Mouse (Mus musculus) testis, adult 10 weeks (tissue): ENCODE results near the gene Lrrn4cl. TPM values are rescaled to one million over a fixed set of nuclear protein-coding genes. Genes with fewer than 3 reads are reported as not detected.

Experiments used
- polyA plus RNA-seq: library from polyadenylated mRNA; stranded (reverse); fragments of 350-450 nt; fragmentation: Illumina TruSeq; extraction: RNeasy Lipid Tissue Mini Kit (QIAGEN cat#74804); gene quantifications from one replicate; pipeline ENCODE4 v1.2.3, GENCODE M21; 2014; ENCODE audit warnings: low read depth, low replicate concordance

Lrrn4cl gene
- 0.56 TPM for polyA plus RNA-seq

DNA sequence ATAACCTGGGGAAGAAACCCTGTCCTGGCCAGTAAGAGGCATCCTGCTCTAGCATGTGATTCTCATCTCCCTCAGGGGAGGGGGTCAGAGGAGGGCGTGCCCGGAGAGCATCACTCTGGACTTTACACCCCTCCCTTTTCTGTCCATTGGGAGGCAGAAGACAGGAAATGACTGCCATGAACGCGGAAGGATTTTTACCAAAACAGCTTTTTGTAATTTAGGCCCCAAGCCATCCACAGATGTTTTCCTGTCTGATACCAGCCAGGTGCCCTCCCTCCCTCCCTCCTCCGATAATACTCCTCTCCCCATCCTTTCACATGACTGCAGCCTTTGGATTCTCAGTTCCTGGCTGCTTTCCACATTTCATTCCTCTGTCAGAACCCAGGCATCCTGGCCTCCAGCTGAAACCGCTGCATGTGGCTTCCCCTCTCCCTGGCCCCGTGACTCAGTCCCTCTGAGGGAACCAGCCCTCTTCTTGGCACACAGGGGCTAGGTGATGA is at the start of gene Lrrn4cl:
TSS of gene Lrrn4cl (plus strand) at position 367 of the 500 bp plus-strand sequence.

DNA sequence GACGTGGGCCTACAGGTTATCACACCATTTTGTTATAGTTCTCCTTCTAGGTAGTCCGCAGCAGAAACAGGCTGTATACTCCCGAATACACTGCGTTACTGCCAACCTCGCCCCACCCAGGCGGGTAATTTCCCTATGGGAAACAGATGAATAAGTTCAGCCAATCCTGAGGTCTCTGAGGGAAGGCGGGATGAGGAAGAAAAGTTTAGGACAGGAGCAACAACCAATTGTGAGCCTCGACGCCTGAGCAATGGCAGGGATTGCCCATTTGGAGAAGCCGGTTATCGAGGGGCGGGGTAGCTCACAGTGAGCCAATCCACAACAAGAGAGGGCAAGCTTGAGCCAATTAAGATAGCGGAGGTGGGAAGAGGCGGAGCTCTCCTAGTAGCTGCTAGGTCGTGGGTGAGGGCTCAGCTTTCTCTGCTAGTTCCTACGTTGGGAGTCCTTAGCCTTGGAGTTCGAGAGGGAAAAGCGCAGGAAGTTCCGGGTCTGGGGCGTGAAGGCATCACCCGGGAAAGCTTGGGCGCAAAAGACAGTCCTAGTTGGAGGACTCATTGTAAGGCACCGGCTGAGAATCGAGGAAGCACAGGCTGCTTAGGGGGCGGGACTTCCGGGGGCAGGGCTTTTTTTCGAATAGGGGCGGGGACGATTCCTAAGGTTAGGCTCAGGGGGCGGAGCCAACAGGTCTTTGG is 48.3 kb upstream of the Lrrn4cl start, which contains the start of gene Zbtb3:
TSS of gene Zbtb3 (plus strand) at position 426 of the 692 bp plus-strand sequence.

DNA sequence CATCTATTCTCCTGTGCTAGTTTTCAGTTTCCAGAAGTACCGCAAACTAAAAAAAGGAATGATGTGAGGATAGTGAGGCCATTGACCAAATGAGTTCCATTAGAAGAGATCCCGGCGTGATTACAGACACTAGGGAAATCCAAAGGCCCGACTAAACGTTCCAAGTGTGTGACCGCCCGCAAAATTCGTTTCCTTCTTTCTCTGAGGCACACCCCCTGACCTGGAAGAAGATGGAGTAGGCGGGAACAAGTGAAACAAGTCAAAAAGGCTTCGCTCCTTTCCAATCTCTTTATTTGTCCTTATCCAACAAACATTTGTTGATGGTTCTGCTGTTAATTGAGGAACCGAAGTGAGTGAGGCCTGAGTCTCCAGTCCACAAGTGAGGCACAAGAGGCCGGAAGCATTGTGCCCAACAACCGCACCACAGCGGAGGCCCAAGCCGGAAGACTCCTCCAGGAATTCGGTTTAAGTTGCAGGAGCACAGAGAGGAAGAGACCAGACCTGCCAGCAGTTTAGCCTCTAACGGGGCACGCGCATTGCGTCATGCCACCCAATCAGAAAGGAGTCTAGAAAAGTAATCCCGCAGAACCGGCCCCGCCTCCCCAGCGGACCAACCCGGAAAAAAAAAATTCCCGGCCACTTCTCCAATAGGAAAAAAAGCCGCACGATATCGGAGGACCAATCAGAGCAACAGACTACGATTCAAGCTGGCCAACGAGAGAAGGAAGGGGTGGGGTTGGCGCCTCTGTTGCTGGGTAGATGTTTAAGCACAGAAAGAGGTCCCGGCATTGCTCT is 31.6 kb upstream of the Lrrn4cl start, which contains the start of gene Ttc9c:
TSS of gene Ttc9c (minus strand) at position 533 of the 795 bp plus-strand sequence.

DNA sequence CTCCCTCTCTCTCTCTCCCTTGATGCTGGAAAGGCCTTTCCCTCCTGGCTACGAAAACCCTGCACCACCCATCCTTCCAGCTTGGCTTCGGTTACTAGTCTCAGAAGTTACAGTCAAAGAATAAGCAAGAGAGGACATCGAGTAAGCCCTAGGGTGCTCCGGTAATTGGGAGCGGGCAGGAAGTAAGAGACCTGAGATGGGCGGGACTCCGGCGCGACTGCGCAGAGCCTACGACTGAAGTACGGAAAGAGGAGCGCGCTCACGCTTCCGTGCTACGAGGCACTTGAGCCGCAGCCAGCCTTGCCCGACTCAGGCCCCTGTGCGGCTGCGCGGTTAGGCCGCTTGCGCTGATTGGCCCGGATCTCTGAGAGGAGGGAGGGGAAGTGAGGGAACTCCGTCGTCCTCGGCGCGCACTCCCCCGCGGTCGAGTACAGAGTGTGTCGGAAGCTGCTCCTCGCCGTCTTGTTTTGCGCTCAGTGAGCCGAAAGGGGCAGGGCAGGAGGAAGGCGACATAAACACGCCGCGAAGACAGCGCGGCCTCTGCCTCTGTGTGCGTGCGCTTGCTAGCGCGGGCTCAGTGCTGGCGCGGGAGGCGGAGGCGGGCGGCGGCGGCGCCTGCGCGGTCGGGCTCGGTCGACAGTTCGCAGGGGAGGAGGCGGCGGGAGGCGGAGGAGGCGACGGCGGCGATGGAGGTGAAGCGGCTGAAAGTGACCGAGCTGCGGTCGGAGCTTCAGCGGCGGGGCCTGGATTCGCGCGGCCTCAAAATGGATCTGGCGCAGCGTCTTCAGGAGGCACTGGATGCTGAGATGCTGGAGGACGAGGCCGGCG is 30.8 kb upstream of the Lrrn4cl start, which contains the start of gene Hnrnpul2:
TSS of gene Hnrnpul2 (plus strand) at position 415 of the 828 bp plus-strand sequence.

DNA sequence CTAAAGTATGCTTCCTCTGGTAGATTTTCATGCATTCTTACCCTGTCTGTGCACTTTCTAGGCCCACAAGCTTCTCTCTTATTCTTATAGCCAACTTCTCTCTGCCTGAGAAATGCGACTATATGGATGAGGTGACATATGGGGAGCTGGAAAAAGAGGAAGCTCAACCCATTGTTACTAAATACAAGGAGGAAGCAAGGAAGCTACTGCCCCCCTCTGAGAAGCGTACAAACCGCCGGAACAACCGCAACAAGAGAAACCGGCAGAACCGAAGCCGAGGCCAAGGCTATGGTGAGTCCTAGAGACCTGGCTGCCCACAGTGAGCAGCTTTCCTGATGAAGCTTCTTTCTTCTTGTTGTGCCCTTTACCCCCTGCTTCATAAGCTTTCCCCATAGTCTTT is 20.9 kb upstream of the Lrrn4cl start, which contains the start of gene AC129217.1:
TSS of gene AC129217.1 (plus strand) at position 114 of the 400 bp plus-strand sequence.

DNA sequence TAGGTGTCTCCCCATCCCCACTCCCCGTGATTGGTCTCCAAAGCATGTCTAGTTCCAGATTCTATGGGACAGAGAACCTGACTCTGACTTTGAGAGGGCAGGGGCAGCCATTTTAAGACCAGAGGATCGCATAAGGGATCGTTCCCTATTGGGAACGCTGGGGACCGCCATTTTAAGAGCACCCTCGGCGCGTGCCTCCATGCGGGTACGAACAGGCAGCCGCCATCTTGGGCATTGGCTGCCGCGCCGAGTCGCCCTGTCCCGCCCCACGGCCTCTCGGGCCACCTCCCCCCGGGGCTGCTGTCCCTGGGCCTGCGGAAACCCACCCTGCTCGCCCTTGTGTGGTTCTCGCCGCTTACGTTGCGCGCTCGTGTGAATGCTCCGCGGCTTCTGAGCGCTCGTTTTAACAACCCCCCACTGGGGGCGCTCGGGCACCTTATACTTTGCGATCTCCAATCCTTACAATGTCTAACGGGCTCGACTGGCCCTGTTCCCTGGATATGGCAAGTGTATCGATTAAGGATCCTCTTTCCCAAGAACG is 13.2 kb upstream of the Lrrn4cl start, which contains the start of gene Bscl2:
TSS of gene Bscl2 (plus strand) at position 217 of the 541 bp plus-strand sequence.

DNA sequence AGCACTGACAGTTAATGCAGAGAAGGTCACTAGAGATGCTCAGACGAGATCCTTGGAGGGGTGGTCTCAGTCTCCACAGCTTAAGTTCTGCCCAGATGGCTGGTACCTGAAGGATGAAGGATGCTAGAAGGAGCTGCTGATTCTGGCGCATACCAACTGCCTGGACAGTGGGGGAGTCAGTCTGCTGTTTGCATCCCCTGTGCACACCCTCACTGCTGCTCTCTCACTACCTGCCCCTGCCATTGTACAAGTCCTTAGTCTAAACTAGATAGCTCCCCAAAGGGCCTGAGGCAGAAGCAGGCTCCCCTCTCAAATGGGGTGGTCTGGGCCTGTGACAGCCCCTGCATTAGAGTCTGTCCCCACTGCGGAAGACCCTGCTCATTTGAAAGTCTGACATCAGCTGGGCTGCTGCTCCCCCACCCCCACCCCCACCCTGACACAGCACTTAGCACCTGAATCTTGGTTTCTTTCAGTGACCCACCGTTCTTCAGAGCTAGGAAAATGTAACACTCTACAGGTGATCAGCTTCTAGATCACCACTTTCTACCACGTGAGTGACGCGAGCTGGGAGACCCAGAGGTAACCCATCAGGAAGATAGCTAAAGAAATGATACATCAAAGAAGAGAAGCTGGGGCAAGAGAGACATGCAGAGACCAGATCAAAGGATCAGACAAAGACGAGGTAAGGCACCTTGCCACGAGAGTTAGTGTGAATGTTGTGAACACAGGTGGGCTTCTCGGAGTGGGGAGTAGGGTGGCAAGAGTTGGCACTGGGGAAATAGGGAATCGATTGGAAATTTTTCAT is 11.3 kb upstream of the Lrrn4cl start, which contains the start of gene Gng3:
TSS of gene Gng3 (minus strand) at position 92 of the 805 bp plus-strand sequence.

DNA sequence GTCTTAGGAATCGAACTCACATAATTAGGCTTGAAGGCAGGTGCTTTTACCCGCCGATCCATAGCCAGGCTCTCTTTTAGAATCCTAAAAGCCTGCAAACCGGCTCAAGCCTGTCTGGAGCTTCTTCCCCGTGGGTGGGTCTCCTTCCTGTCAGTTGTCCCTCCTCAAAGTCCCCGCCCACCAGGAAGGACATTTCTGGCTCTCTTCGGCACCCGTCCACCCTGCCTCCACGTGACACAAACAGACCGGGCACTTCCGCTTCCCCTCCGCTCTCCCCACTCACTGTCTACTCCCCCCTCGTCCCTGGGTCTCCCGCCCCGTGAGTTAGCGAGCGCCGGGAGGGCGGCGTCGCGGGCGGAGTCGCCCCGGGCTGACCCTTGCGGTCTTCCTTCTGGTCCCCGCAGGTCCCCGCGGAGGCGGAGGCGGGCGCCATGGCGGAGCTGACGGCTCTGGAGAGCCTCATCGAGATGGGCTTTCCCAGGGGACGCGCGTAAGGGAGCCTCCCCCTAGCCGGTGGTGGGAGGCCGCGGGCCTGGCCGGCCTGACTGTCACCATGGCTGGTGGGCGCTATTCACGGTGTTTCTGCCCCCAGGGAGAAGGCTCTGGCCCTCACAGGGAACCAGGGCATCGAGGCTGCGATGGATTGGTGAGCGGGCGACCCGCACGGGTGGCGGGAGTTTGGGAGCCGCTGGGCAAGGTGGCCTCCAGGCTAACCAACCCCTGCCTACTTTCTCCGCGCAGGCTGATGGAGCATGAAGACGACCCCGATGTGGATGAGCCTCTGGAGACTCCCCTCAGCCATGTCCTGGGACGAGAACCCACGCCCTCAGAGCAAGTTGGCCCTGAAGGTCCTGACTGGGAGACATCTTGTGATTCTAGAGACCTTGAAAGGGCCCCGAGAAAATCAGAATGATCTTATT is 21.0 kb downstream of the Lrrn4cl start, which contains the start of gene Ubxn1:
TSS of gene Ubxn1 (plus strand) at position 230 of the 920 bp plus-strand sequence.

DNA sequence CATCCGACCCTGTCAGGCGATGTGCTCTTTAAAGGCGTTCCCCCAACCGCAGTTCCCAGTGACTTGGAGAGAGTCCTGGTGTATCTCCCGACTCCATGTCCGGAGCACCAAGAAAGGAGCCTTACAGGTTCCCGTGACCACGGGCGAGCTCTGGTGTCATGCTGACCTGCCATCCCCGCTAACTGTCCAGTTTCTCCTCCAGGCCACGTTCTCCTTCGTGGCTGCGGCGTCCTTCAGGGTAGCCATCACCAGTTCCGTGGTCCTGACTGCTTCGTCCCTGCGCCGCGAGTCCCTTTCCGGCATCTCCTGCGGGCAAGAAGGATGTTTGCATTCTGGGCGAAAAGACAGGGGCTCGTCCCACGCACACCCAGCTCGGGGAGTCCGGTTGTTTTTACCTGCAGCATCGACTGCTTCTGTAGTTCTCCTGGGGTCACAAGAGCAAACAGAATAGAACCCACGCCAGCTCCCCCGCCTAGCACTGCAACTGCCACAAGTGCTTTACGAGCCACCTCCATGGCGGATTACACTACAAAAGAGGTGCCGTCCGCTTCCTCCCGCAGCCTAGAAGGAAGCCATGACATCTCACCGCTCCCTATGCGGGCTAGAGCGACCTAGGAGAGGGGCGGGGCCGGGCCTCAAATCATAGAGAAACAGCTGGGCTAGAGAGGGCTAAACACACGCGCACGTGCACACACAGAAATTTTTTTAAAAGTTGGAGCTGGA is 29.9 kb downstream of the Lrrn4cl start, which contains the start of gene Uqcc3:
TSS of gene Uqcc3 (minus strand) at position 613 of the 723 bp plus-strand sequence.

DNA sequence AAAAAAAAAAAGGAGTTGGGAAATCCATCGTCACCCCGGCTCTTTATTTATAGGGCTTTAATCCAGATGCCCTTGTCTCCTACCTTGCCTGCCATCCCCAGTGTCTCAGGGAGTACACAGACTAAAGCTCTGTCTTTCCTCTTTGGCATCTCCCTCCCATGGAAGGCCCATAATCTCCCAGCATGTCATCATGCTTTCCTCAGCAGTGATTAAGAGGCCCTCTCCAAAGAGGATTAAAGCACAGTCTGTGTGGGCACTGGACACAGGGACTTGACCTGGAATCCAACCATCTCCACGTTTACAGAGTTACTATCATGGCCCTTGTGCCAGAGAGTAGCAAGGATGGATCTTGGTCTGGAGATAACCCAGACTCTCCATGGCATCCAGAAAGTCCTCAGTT is 33.0 kb downstream of the Lrrn4cl start, which contains the start of the genes Lbhd1 and Gm49403:
TSS of gene Lbhd1 (plus strand) at position 117 of the 400 bp plus-strand sequence.
TSS of gene Gm49403 (plus strand) at position 315 of the 400 bp plus-strand sequence.

DNA sequence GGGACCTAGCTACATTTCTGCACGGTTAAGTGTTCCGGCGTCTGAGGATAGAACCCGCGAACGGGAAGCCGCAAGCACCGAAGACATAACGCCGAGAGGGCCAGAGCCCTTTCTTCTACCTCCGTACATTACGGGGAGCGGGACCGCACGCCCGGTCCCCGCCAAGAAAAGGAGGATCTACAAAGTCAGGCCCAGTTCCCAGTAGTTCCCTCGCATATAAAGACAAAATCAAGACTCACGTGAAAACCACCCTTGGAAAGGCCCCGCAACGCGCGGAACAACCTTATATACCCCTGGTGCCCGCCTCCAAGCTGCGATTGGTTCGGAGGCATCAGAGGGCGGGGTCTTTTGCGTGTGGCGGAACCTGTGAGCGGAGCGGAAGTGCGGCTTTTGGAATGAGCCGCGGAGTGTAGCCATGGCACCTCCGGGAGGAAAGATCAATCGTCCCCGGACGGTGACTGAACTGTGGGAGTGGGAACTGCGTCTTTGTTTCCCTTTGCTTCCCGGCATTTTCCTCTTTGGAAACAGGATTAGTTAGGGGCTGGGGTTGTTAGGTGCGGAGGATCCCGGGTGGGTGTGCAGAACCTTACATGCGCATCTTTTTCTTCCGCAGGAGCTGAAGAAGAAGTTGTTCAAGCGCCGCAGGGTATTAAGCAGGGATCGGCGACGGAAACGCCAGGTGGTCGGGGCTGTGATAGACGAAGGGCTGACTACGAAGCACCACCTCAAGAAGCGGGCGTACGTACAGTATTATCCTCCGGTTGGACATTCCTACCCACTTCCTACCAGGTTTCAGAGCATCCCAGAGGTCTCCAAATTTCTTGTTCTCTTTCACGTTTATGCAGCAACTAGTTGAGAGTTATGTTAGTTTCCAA is 38.2 kb downstream of the Lrrn4cl start, which contains the start of the genes 1810009A15Rik and Gm49416:
TSS of gene 1810009A15Rik (plus strand) at position 343 of the 875 bp plus-strand sequence.
TSS of gene Gm49416 (plus strand) at position 416 of the 875 bp plus-strand sequence.

DNA sequence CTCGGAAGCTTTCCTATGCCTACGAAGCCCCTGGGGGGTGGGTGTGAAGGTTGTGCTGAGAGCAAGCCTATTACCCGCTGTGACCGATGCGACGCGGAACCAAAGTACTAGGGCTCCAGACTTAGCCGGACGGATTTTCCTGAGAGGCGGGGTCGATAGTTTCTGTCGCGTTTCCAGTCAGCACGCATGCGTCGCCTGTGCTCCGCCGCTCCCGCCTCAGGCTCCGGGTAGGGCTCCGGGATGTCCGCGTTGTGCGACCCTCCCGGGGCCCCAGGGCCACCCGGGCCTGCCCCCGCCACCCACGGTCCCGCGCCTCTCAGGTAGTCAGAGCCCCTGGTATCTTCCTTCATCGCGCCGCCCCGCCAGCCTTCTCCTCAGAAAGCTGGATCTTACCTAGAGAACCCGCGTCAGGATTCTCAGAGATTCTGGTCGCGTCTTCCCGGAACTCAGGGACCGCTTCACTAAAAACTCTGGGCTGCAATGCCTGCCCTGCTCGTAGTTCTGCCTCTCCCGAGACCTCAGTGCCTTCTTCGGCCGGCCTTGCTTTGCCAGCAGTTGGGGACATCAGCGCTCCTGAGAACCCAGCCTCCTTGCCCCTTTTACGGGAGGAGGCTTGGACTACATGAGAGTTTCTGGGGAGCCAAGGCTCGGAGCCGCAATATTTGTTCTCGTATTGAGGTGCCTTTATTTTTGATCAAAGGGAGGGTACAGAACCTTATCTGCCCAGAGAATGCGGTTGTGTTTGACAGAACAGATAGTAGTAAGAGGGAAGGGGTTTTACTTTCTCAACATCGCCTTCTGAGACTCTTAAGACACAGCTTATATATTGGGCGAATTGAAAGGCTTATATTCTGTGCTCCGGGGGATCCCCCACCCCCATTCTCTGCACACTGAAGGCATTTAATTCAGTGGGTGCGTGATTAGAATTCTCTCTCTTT is 42.5 kb downstream of the Lrrn4cl start, which contains the start of gene Ints5:
TSS of gene Ints5 (plus strand) at position 177 of the 938 bp plus-strand sequence.

DNA sequence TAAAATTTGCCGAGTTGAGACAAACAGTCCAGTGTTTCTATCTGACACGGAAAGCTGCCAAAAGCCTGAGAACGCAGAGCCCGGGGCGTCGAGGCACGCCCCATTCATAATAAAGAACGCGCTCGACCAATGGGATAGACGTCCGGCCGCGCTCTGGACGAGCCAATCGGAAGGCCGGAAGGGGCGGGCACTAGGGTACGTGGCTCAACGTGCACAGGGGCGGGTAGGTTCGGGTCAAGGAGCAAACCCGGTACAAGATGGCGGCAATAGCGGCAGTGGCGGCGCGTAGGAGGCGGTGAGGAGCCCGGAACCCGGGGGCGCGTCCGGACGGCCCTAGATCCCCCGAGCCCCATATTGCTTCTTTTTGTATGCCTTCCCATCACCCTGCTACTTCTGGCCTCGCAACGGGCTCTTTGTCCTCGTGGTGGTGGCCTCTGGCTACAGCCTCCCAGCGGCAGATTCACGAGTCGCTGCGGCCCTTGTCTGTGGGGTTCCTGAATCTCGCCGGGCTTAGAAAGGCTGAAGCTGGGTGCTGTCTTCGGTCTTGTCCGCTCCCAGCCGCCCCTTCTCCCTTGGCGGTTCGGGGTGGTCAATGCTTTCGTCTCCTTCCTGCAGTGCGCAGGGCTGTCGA is 47.4 kb downstream of the Lrrn4cl start, which contains the start of gene Ganab:
TSS of gene Ganab (plus strand) at position 207 of the 631 bp plus-strand sequence.

